Mouse (Mus musculus) stomach, postnatal 0 days (tissue): Measurements from ENCODE around the gene Bcas3. TPM values are rescaled to one million over a fixed set of nuclear protein-coding genes. Genes with fewer than 3 reads are reported as not detected.

Experiments used
- ATAC-seq: fragments of 200-750 bp; cut with Nextera tagmentation; 2 replicates; pipeline ENCODE4 v1.8.0; 2017; ENCODE audit not compliant: low FRiP score, low TSS enrichment
- DNase-seq: peaks from one replicate; pipeline ENCODE4 v3.0.0-alpha.2; 2016; ENCODE audit warnings: low spot score
- H3K27ac ChIP-seq: fragments of 300-500 bp; sonication (generic); replicated peaks from 2 replicates; pipeline ENCODE4 v1.5.1; 2014; ENCODE audit warnings: mild to moderate bottlenecking, control low read depth
- H3K27me3 ChIP-seq: fragments of 300-500 bp; sonication (generic); 2 replicates; pipeline ENCODE4 v1.6.1; 2014; ENCODE audit warnings: low read length; ENCODE audit not compliant: control insufficient read depth, insufficient read depth
- H3K36me3 ChIP-seq: fragments of 300-500 bp; sonication (generic); 2 replicates; pipeline ENCODE4 v1.6.1; 2014; ENCODE audit warnings: low read length, mixed read lengths; ENCODE audit not compliant: control insufficient read depth, insufficient read depth
- H3K4me1 ChIP-seq: fragments of 300-500 bp; sonication (generic); replicated peaks from 2 replicates; pipeline ENCODE4 v1.6.1; 2014; ENCODE audit warnings: antibody characterized with exemption; ENCODE audit not compliant: control insufficient read depth, insufficient read depth
- H3K4me2 ChIP-seq: fragments of 300-500 bp; sonication (generic); replicated peaks from 2 replicates; pipeline ENCODE4 v1.6.1; 2014; ENCODE audit warnings: low read depth, mild to moderate bottlenecking, control low read depth, moderate library complexity
- H3K4me3 ChIP-seq: fragments of 300-500 bp; sonication (generic); 2 replicates; pipeline ENCODE4 v1.5.1; 2014; ENCODE audit warnings: low read depth, low read length, control low read depth
- H3K9ac ChIP-seq: fragments of 300-500 bp; sonication (generic); 2 replicates; pipeline ENCODE4 v1.6.1; 2014; ENCODE audit warnings: mild to moderate bottlenecking, low read length, control low read depth, mixed read lengths
- H3K9me3 ChIP-seq: fragments of 300-500 bp; sonication (generic); 2 replicates; pipeline ENCODE4 v1.6.1; 2016; ENCODE audit warnings: low read length; ENCODE audit not compliant: control insufficient read depth
- CTCF ChIP-seq: IDR thresholded peaks from 2 replicates; pipeline ENCODE4 v1.5.1; 2016; ENCODE audit warnings: antibody characterized with exemption, low read depth, mild to moderate bottlenecking, moderate library complexity
- EP300 ChIP-seq: optimal IDR thresholded peaks from 2 replicates; pipeline ENCODE3; 2016; ENCODE audit warnings: antibody characterized with exemption
- WGBS: fragments of 180-500 bp; shearing (Covaris S2); extraction: QIAGEN DNeasy Blood & Tissue Kit; methylation state at CpG from one replicate; pipeline ENCODE4 v1.1.7; 2014; 5-methylcytosine and 5-hydroxymethylcytosine counted together
- polyA plus RNA-seq: library from polyadenylated mRNA; unstranded; fragments of >200 nt; fragmentation: Nextera tagmentation; extraction: Ambion mirVana; gene quantifications from 2 replicates; pipeline ENCODE4 v1.2.1, GENCODE M21; 2015

The Bcas3 gene
- polyA plus RNA-seq, 1 experiment from 2014 or later, result 16.5 TPM

DNA sequence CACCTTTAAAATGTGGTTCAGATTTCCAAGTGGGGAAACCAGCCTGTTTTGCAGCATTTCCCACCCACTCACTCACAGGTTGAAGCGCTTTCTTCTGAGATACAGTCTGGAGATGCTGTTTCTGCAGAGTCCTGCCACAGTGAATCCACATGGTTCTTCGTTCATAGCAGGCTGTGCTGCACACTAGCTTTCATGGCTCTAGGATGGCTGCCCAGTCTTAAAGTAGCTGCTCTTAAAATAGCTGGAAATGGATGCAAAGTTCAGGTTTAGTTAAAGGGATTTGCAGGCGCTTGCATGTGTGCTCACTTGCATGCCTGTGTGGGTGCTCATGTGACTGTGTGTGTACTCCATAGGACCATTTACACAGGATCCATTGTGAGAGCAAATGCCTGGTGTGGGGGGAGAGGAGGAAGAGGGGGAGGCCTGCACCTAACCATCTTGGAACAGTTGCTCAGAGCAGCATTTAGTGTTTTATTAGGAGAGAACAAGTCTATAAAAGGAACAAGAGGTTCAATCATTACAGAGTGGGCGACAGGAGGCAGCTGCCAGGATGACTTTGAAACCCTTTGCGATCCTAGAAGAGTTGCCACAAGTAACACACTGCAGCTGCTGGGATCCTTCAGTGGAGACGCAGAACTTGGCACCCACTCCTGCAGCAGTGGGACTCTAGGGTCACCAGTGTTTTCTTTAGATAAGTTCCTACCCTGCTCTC is 386.5 kb downstream of the Bcas3 start:
- no peaks in the 10 kb centered on the region for H3K36me3 ChIP-seq
- ATAC-seq, result no peak
- no peak overlapping the region for H3K4me3 ChIP-seq
- peaks cover 9% of the 10 kb centered on the region; the same call in 1 of the 2 replicates for H3K4me1 ChIP-seq
- no peak for DNase-seq
- no peaks in the 10 kb centered on the region for H3K9me3 ChIP-seq
- no peak overlapping the region for H3K4me2 ChIP-seq
- peak overlapping the region; percentile 20; the same call in 1 of the 2 replicates for H3K27ac ChIP-seq
- no peak overlapping the region for H3K9ac ChIP-seq
- WGBS, result 36% methylated on average over 6 of the region's 6 CpGs
- no peaks in the 10 kb centered on the region for H3K27me3 ChIP-seq
- TF ChIP-seq EP300, result no peak
- no peak for TF ChIP-seq CTCF

DNA sequence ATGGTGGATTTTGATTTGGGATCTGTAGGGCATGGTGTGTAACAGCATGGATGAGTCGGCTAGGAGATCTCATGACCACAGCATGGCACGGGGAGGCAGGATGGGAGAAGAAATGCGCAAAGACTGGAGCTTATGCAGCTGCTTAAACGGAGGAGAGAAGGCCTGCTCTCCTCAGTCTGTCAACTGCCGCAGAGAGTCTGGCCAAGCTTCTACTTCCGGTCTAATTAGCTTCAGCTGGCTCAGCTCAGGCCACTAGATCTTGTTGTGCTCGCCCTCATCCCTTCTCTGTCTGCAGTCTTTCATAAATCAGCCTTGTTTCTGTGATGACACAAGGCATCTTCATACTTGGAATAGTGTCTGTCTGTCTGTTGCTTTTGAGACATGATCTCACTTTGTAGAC is 393.4 kb downstream of the Bcas3 start:
- ATAC-seq, result no peak
- WGBS, result 73% methylated on average over 7 of the region's 7 CpGs
- no peak for DNase-seq

DNA sequence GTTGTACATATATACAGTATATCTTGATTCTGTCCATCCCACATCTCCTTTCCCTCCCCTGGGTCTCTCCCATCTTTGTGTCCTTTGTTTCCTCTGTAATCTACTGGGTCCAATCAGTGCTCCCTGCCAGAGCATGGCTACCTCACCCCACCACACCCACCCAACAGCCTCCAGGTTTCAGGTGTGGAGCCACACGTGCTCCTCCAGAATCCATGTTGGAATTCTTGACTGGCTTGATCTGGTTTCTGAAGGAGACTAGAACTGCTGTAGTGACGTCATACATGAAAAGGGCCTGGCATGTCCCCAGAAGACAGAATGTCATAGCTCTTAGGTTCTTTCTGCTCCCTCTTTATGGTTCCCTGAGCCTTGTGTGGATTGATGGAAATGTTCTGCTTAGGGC is 395.9 kb downstream of the Bcas3 start:
- no peaks in the 10 kb centered on the region for H3K27me3 ChIP-seq
- ATAC-seq, result no peak
- H3K4me3 ChIP-seq, result no peak overlapping the region
- no peaks in the 10 kb centered on the region for H3K36me3 ChIP-seq
- H3K9me3 ChIP-seq, result no peaks in the 10 kb centered on the region
- WGBS, result 72% methylated on average over 2 of the region's 2 CpGs
- H3K27ac ChIP-seq, result no peak overlapping the region
- H3K9ac ChIP-seq, result no peak overlapping the region
- H3K4me2 ChIP-seq, result no peak overlapping the region
- no peak for DNase-seq
- H3K4me1 ChIP-seq, result no peaks in the 10 kb centered on the region
- TF ChIP-seq EP300, result no peak
- no peak for TF ChIP-seq CTCF

More for the DNA sequence above, 393.4 kb downstream of the Bcas3 start:
- Histone ChIP-seq H3K9ac (no peak overlapping the region), H3K27ac (no peak overlapping the region), H3K4me3 (no peak overlapping the region), H3K9me3 (no peaks in the 10 kb centered on the region), H3K4me2 (no peak overlapping the region), H3K4me1 (no peaks in the 10 kb centered on the region), H3K36me3 (no peaks in the 10 kb centered on the region), H3K27me3 (no peaks in the 10 kb centered on the region)
- TF ChIP-seq EP300, result no peak

DNA sequence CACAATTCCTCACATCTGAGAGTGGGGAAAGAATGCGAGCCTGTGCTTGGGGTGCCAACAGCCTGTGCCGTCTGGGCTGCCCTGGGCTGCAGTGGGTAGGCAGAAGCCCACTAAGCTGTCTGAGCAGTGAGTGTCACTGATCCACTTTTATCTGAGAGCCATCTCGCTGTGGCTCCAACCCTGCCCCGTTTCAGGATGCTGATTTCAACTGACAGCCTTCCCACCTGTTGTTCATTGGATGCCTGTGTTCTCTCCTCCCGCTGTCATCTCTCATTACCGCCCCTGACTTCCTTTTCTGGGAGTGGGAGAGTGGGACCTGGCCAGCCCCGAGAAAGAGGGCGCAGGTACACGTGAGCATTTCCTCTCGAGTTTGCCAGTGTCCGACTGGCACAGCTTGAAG is 398.2 kb downstream of the Bcas3 start:
- ATAC-seq (no peak), DNase-seq (no peak)
- no peak overlapping the region for H3K9ac ChIP-seq
- H3K4me3 ChIP-seq, result no peak overlapping the region
- no peak overlapping the region for H3K4me2 ChIP-seq
- no peak overlapping the region for H3K27ac ChIP-seq
- H3K4me1 ChIP-seq, result no peaks in the 10 kb centered on the region
- H3K36me3 ChIP-seq, result no peaks in the 10 kb centered on the region
- no peaks in the 10 kb centered on the region for H3K27me3 ChIP-seq
- no peak for TF ChIP-seq CTCF
- TF ChIP-seq EP300, result no peak
- H3K9me3 ChIP-seq, result no peaks in the 10 kb centered on the region
- WGBS, result 60% methylated on average over 11 of the region's 11 CpGs

DNA sequence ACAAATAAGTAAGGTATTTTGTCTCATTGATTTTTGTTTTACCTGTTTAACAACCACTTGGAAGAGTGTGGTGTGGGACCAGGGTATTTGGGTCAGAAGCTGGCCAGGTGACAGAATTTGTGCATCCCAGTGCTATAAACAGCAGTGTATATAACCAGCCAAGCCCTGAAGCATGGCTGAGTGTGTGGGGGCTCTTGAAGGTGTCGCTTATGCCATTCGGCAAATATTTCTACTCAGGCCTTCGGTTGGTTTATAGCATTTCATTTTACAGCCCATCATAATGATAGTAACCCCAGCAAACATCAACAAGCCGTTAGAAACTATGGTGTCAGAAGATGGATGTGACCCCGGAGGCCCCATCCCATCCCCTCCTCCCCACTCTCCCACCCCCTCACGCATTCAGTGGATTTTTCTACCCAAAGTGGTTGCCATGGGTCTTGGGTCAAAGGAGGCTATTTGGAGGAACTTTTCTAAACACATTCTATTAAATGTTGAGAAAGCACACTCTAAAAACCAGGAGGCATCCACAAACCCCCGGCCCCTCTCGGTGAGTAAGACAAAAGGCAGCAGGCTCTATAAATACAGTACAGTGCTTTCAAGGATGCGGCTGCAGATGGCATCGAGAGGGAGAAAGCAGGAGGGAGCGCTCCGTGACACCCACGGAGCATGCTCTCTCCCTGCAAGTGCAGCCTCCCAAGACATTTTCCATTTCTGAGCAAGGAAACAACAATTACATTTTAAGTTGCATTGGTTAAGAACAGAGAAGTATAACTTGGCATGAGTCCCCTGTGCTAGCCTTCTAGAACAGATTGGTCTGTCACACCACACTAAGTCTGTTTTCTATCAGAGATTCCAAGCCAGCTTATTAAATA is 401.9 kb downstream of the Bcas3 start:
- WGBS, result 49% methylated on average over 13 of the region's 13 CpGs
- Histone ChIP-seq H3K27me3 (no peaks in the 10 kb centered on the region), H3K36me3 (no peaks in the 10 kb centered on the region), H3K9me3 (no peaks in the 10 kb centered on the region), H3K9ac (no peak overlapping the region), H3K27ac (no peak overlapping the region), H3K4me2 (no peak overlapping the region), H3K4me1 (no peaks in the 10 kb centered on the region), H3K4me3 (no peak overlapping the region)
- ATAC-seq (no peak; the same call in 1 of the 2 replicates), DNase-seq (no peak)
- no peak for TF ChIP-seq EP300
- TF ChIP-seq CTCF, result no peak

DNA sequence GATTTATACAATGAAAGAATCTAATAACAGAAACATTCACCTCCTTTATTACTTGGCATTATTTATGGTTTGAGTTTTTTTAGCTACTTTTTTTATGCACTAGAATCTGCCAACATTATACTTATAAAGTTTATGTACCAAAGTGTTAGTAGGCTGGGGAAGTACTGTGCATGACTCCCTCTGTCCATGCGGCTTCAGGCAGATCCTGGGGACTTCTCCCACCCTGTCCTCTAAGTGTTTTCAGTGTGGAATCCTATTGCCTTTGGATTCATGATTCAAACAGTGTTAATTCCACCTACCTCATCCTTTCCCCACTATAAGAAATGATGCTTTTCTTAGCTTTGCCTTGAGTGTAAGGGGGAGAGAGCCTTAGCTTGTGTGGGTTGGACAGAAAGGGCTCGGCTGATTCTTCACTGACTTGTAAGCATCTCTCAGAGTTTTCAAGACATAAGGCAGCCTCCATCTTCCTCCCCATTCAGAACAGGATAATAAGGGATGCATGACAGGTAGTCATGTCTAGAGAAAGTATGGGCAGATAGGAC is 402.6 kb downstream of the Bcas3 start:
- Histone ChIP-seq H3K4me2 (no peak overlapping the region), H3K4me3 (no peak overlapping the region), H3K27ac (peak overlapping the region; percentile 13; the same call in 1 of the 2 replicates), H3K9ac (no peak overlapping the region), H3K27me3 (no peaks in the 10 kb centered on the region), H3K36me3 (no peaks in the 10 kb centered on the region), H3K9me3 (no peaks in the 10 kb centered on the region), H3K4me1 (peaks cover 4% of the 10 kb centered on the region)
- ATAC-seq, result no peak
- TF ChIP-seq EP300, result no peak
- no peak for TF ChIP-seq CTCF
- 39% methylated on average over 2 of the region's 2 CpGs for WGBS
- DNase-seq, result no peak
